Mouse (Mus musculus): ENCODE results near the gene Otos.

DNA sequence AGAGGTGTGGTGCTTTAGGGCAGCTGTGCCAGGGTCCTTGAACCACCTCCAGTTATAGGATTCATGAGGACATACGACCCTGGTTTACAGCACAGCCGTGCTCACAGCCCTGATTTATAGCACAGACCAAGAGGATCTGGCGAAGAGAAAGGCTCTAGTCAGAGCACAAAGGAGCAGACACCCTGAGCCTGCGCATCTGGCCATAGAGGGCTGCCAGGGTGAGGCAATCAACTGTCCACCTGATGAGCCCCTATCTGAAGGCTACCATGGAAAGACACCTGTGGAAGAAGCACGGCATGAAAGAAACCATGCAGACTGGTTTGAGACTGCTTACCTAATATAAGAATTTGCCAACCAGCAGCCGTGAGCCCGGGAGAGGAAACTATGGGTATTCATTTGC is 2.0 kb downstream of the Otos start:
- TF ChIP-seq CTCF (IDR thresholded peaks at IDR 0.05; ENCODE audit: borderline replicate concordance, insufficient read depth, low read depth, low read length) (no peak), POLR2A (IDR thresholded peaks at IDR 0.05; ENCODE audit: borderline replicate concordance, insufficient read depth, low read length) (no peak)
